Mouse (Mus musculus) gastrocnemius, postnatal 36 days (tissue): ENCODE results near the gene Slc9a3r2. TPM values are rescaled to one million over a fixed set of nuclear protein-coding genes. Genes with fewer than 3 reads are reported as not detected.
"Not testable (repeated sequence)": the region's sequence is repeated elsewhere in the genome, so short reads cannot be mapped to it uniquely, and the experiment has no call there.

ENCODE experiments used
- DNase-seq, 2 experiments: peaks; one replicate each; pipeline ENCODE4 v3.0.0; 2022
- intact Hi-C: fragments of 180-260 bp; cut with DNase I; formaldehyde crosslinking; loops from one replicate; pipeline ENCODE4 v1.15.1; 2025
- total RNA-seq, 2 experiments: library from RNA; stranded (reverse); gene quantifications; 2 replicates each; pipeline ENCODE4 v1.2.3; 2021

Slc9a3r2 gene
- total RNA-seq, 2 experiments from 2014 or later: 27.1 to 36.9 TPM

DNA sequence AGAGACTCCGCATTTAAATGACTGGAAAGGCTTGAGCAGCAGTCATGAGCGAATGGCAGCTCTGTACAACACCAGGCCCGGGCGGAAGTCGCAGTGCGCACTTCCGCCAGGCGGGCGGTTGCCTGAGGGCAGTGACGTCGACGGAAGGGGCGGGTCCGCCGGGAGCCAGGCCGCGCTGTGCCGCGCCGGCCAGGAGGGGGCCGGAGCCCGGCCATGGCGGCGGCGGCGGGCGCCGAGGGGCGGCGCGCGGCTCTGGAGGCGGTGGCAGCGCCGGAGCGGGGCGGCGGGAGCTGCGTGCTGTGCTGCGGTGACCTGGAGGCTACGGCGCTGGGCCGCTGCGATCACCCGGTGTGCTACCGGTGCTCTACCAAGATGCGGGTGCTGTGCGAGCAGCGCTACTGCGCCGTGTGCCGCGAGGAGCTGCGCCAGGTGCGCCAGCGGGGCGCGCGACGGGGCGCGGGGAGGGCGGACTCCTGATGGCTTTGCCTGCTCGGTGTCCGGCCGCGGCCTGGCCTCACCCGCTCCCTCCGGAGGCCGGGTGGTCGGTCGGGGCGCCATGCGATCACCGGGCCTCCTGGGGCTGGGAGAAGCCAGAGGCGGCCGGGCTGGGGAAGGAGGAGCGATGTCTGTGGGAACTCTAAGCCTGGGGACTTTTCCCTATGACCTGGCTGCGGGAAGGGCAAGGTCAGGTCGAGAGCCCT is 19.6 kb upstream of the Slc9a3r2 start, which contains the start of gene Zfp598:
Zfp598 (plus strand) TSS at position 143 of the 701 bp plus-strand sequence.
- peak; percentile 90 to 92 for DNase-seq
- intact Hi-C loops: no loop called here

- intact Hi-C loops, DNase-seq: not testable (repeated sequence)
Measured at GRCm38 (mm10) chr17:24669214-24669544, 19.1 kb upstream of the Slc9a3r2 start.

- intact Hi-C loops: no loop called here
- peak in 1 of 2 experiments; percentile 34 for DNase-seq
Measured at GRCm38 (mm10) chr17:24667416-24667815, 17.3 kb upstream of the Slc9a3r2 start.

DNA sequence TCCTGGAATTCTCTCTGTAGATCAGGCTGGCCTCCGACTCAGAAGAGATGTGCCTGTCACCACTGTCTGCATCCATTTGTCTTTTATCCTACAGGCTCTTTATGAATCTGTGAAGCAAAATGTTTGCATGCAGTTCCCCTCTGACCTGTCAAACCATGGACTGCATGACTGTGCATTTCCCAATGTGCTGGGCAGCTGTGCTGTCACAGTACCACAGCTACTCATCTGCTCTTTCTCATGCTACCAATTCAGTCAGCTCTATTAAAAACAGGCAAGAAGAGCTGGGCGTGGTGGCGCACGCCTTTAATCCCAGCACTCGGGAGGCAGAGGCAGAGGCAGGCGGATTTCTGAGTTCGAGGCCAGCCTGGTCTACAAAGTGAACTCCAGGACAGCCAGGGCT is 16.9 kb upstream of the Slc9a3r2 start:
- intact Hi-C loops, DNase-seq: not testable (repeated sequence)

DNA sequence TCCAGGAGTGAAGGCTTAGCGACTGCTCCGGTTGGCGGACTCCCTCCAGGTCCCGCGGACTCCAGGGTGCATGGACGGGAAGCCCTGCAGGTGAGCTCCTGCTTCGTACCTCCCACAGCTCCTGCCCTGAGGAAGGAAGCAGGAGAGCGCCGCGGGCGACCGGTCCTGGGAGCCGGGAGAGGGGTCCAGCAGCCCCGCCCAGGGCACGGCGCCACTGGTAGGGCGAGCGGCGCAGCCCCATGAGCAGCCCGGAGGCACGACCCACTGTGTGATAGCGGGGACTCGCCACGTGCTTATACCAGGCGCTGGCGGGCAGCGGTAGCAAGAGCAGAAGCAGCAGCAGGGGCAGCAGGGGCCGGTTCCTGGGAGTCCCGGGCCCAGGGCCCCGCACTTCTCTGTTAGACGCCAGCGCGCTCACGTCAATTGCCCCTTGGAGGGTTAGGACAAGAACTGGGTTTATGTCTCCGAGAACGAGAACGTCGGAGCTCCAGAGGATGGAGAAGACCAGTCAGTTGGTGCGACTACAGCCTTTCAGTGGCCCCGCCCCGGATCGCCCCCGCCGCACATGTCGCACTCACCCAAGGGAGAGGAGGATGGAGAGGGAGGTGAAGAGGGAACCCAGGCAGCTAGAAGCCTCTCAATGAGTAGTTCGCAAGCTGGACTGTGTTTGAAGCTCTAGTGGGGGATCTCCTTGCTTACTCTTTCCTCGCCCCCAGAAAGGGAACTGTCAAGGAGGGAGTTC is 8.1 kb upstream of the Slc9a3r2 start, which contains the start of gene Npw:
Npw (minus strand) TSS at position 441 of the 742 bp plus-strand sequence.
- no peak for DNase-seq
- intact Hi-C loops: loop anchor here (5.0 kb wide), 1 partner anchor 126 kb away; the partner anchor contains the start of gene Rab26

DNA sequence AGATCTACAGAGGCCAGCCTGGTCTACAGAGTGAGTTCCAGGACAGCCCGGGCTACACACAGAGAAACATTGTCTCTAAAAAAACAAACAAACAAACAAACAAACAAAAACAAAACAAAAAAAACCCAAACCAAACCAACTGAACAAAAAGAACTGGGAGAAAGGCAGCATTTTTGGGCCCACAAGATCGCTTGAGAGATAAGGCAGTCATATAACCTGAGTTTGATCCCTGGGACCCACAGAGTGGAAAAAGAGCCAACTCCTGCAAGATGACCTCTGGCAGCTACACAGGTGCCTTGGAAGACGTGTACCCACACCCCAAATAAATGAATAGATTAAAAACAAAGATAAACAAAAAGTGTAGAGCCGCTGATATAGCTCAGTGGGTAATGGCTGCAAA is 4.8 kb upstream of the Slc9a3r2 start:
- intact Hi-C loops: loop anchor here (5.0 kb wide), 1 partner anchor 123 kb away; the partner anchor contains the start of gene Rab26
- no peak for DNase-seq

- peak; percentile 58 to 59 for DNase-seq
- intact Hi-C loops: no loop called here
Measured at GRCm38 (mm10) chr17:24653967-24654710, 4.0 kb upstream of the Slc9a3r2 start.

DNA sequence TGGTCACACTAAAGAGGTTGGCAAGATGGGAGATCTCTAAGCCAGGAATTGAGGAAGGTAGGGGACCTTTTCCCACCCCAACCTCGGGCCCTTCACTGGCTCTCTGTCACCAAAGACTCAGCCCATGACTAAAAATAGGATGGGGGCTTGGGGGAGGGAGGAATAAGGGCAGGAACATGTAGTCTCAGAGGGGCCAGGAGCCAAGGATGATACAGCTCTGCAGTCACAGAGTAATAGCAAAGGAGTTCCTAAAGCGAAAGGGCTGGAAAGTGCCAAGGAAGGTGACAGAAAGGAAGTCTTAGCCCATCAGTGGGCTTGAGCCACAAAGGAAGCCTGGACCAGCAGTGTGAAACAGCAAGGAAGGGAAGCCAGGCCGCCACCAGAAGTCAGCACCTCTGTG is 1.7 kb upstream of the Slc9a3r2 start:
- DNase-seq: no peak
- intact Hi-C loops: loop anchor here (2.0 kb wide), 1 partner anchor 23 kb away; no protein-coding TSS in a partner anchor

GRCm38 (mm10) chr17:24650766-24651165 is 639 bp upstream of the Slc9a3r2 start:
- no peak for DNase-seq
- intact Hi-C loops: loop anchor here (2.0 kb wide), 1 partner anchor 22 kb away; no protein-coding TSS in a partner anchor

GRCm38 (mm10) chr17:24649581-24650069 is 502 bp downstream of the Slc9a3r2 start:
- intact Hi-C loops: loop anchor here (2.0 kb wide), 1 partner anchor 21 kb away; no protein-coding TSS in a partner anchor
- DNase-seq: peak in 1 of 2 experiments; percentile 43

- DNase-seq: no peak
- intact Hi-C loops: no loop called here
Measured at GRCm38 (mm10) chr17:24648731-24649377, 1.3 kb downstream of the Slc9a3r2 start.

DNA sequence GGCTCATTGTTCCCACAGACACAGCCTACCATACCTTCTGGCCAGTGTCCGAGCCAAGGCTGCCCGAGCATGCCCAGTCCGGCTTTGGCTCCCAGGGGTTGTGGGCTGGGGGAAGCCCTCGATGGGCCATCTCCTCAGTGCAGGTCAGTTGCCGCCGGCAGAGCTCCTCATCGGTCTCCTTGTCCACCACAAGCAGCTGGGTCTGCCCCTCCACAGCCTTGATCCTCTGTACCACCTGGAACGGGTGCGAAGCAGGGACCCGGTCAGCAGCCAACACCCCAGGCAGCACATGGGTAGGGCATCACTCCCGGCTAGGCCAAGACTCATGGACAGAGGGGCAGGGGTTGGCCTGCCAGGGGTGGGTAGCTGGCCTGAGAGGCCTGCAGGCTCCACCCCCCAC is 2.6 kb downstream of the Slc9a3r2 start:
- intact Hi-C loops: no loop called here

DNA sequence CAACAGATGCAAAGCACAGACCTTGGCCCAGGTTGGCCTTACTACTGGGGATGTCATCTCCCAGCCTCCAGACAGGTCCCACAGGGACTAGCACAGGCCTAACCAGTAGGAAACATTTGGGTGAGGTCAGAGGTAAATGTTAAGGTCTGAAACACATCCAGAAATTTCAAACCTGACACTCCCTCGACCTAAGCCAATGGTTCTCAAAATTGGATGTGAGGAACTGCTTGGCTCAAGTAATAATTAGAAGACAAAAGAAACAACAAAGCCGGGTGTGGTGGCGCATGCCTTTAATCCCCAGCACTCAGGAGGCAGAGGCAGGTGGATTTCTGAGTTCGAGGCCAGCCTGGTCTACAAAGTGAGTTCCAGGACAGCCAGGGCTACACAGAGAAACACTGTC is 3.7 kb downstream of the Slc9a3r2 start:
- intact Hi-C loops: no loop called here

More for the DNA sequence above, 2.6 kb downstream of the Slc9a3r2 start:
- no peak for DNase-seq

DNA sequence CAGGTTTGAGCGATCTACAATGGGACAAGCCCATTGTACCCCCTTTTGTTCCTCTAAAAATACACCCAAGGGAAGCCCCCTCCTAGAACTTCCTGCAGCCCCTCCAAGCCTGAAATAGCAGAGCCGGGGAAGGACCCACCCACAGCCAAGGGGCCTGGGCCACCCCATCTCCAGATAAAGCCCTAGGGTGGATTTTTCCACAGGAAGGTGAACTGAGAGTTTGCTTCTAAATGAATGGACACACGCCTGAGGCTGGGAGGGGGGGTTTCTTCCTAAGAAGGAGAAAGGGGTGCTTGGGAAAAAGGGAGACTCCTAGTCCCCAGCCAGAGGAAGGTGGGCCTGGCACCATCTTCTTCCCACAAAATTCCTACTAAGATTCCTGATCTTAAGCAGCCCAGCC is 4.2 kb downstream of the Slc9a3r2 start:
- intact Hi-C loops: no loop called here
- no peak for DNase-seq

More for the DNA sequence above, 3.7 kb downstream of the Slc9a3r2 start:
- no peak for DNase-seq

- DNase-seq: peak in 1 of 2 experiments; percentile 51
- intact Hi-C loops: no loop called here
Measured at GRCm38 (mm10) chr17:24644875-24645721, 5.0 kb downstream of the Slc9a3r2 start.

- DNase-seq: peak in 1 of 2 experiments; percentile 8
- intact Hi-C loops: no loop called here
Measured at GRCm38 (mm10) chr17:24644030-24644715, 6.0 kb downstream of the Slc9a3r2 start.

GRCm38 (mm10) chr17:24642791-24643343 is 7.3 kb downstream of the Slc9a3r2 start:
- intact Hi-C loops: no loop called here
- DNase-seq: no peak

- intact Hi-C loops: no loop called here
- DNase-seq: no peak
Measured at GRCm38 (mm10) chr17:24641944-24642343, 8.2 kb downstream of the Slc9a3r2 start.
